Mouse (Mus musculus): ENCODE measurements around the gene Neurl1a.

Neurl1a gene

GRCm38 (mm10) chr19:47212401-47212800, 33.8 kb downstream of the Neurl1a start:
- no peak for DNase-seq (ENCODE audit: low spot score in 2 of 2)

- DNase-seq (ENCODE audit: low spot score in 2 of 2): no peak
Observed at GRCm38 (mm10) chr19:47213470-47213869, 34.9 kb downstream of the Neurl1a start.

GRCm38 (mm10) chr19:47216766-47217165, 38.1 kb downstream of the Neurl1a start:
- DNase-seq (ENCODE audit: low spot score in 2 of 2): no peak

- DNase-seq (ENCODE audit: low spot score in 2 of 2): no peak
Observed at GRCm38 (mm10) chr19:47219622-47220021, 41.0 kb downstream of the Neurl1a start.

GRCm38 (mm10) chr19:47220232-47220631, 41.6 kb downstream of the Neurl1a start:
- no peak for DNase-seq (ENCODE audit: low spot score in 2 of 2)

GRCm38 (mm10) chr19:47221006-47221405, 42.4 kb downstream of the Neurl1a start:
- no peak for DNase-seq (ENCODE audit: low spot score in 2 of 2)

- DNase-seq (ENCODE audit: low spot score in 2 of 2): no peak
Observed at GRCm38 (mm10) chr19:47221500-47222153, 43.0 kb downstream of the Neurl1a start.

GRCm38 (mm10) chr19:47222154-47222840, 43.7 kb downstream of the Neurl1a start:
- no peak for DNase-seq (ENCODE audit: low spot score in 2 of 2)

GRCm38 (mm10) chr19:47222841-47223557, 44.4 kb downstream of the Neurl1a start:
- DNase-seq (ENCODE audit: low spot score in 2 of 2): no peak

- DNase-seq (ENCODE audit: low spot score in 2 of 2): peak in 1 of 2 experiments; percentile 4
Observed at GRCm38 (mm10) chr19:47224743-47225142, 46.1 kb downstream of the Neurl1a start.

- no peak for DNase-seq (ENCODE audit: low spot score in 2 of 2)
Observed at GRCm38 (mm10) chr19:47225791-47226190, 47.2 kb downstream of the Neurl1a start.

GRCm38 (mm10) chr19:47228725-47229252, 50.2 kb downstream of the Neurl1a start:
- DNase-seq (ENCODE audit: low spot score in 2 of 2): no peak

- DNase-seq (ENCODE audit: low spot score in 2 of 2): no peak
Observed at GRCm38 (mm10) chr19:47229461-47229860, 50.8 kb downstream of the Neurl1a start.

GRCm38 (mm10) chr19:47230082-47230481, 51.5 kb downstream of the Neurl1a start:
- no peak for DNase-seq (ENCODE audit: low spot score in 2 of 2)

GRCm38 (mm10) chr19:47230682-47231081, 52.1 kb downstream of the Neurl1a start:
- no peak for DNase-seq (ENCODE audit: low spot score in 2 of 2)

GRCm38 (mm10) chr19:47231389-47231788, 52.8 kb downstream of the Neurl1a start:
- DNase-seq (ENCODE audit: low spot score in 2 of 2): no peak

- no peak for DNase-seq (ENCODE audit: low spot score in 2 of 2)
Observed at GRCm38 (mm10) chr19:47232077-47232865, 53.7 kb downstream of the Neurl1a start.

GRCm38 (mm10) chr19:47233087-47233486, 54.5 kb downstream of the Neurl1a start:
- DNase-seq (ENCODE audit: low spot score in 2 of 2): no peak

- DNase-seq (ENCODE audit: low spot score in 2 of 2): no peak
Observed at GRCm38 (mm10) chr19:47240076-47240475, 61.5 kb downstream of the Neurl1a start.

- no peak for DNase-seq (ENCODE audit: low spot score in 2 of 2)
Observed at GRCm38 (mm10) chr19:47240957-47241356, 62.3 kb downstream of the Neurl1a start.

- DNase-seq (ENCODE audit: low spot score in 2 of 2): no peak
Observed at GRCm38 (mm10) chr19:47242227-47242626, 63.6 kb downstream of the Neurl1a start.

- no peak for DNase-seq (ENCODE audit: low spot score in 2 of 2)
Observed at GRCm38 (mm10) chr19:47245512-47245911, 66.9 kb downstream of the Neurl1a start.
